Mouse (Mus musculus) ES-CJ7 (cell line): ENCODE results near the gene Cxcl17.

Source experiments
- DNase-seq: peaks from one replicate; pipeline ENCODE4 v3.0.0; 2011; ENCODE audit warnings: low read depth, low spot score

The Cxcl17 gene

DNA sequence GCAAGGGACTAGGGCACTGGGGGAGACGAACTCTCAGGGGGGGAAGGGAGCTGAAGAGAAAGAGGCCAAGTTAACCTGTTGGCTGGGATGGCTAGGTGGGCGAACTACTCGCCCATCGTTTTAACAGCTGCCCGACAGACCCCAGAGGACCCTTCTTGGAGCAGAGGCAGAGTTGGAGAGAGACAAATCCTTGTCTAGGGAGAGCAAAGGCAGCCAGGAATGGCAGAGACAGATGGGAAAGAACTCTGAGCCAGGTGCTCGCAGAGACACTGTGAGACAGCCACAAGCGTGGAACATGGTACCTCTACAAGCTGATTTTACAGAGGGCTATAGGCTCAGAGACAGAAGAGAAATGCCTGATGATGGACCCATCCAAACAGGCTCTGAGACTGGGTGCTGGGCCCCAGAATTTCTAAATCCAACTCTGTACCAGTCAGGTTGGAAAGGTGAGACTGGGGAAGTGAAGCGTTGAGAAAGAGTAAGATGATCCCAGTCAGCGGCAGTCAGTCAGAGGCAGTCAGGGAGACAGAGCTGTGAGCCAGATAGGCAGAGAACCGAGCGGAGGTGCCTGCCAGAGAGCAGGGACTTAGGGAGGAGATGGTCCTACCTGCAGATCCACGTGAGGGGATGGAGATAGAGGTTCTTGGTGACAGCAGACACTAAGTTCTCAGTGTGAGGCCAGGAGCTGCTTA, 43.5 kb downstream of the Cxcl17 start, which contains the start of gene Cnfn:
TSS of gene Cnfn (minus strand) at position 667 of the 692 bp plus-strand sequence.
- DNase-seq: no peak

DNA sequence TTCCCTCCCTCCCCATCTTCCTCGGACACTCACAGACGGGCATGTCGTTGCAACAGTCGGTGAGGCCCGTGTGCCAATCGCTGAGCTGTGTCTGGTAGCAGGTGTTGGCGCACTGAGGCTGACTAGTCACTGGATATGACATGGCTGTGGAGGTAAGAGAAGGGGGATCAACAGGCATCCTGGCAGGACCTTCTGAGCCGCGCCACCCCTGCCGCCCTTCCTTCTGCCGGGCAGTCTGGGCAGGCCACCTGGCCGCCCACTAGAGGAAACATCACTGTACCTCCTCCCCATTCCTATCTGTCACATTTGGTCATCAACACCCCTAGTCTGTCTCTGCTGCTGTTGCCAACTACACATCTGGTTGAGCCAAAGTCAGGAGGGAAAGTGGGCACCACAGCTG, 44.4 kb downstream of the Cxcl17 start:
- DNase-seq: no peak

DNA sequence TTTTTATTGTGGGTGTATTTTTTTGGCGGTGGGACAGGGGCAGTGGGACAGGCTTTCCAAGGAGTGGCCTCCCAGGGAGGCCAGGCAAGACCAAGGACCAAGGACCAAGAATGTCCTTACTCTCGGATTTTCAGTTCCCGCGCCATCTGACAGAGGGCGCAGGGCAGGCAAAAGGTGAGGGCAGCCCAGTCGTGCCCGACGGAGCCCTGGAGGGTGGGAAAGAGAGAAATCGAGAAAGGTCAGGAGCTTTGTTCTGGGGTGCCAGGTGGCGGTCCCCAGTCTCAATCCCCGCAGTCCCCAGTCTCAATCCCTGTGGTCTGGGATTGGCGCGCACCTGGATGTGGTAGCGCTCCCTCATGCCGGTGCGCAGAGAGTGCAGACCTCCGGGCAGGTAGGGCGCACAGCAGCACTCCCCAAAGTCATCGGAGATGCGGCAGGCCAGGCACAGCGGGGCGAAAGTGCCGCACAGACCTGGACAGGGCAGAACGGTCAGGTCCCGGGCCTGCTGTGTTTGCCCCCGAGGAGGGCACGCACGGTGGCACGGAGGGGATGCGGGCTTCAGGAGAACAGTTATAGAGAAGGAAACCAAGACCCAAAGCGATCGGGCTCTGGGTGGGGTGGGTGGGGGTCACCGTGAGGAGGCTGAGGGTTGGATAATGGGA, 44.9 kb downstream of the Cxcl17 start:
- no peak for DNase-seq

DNA sequence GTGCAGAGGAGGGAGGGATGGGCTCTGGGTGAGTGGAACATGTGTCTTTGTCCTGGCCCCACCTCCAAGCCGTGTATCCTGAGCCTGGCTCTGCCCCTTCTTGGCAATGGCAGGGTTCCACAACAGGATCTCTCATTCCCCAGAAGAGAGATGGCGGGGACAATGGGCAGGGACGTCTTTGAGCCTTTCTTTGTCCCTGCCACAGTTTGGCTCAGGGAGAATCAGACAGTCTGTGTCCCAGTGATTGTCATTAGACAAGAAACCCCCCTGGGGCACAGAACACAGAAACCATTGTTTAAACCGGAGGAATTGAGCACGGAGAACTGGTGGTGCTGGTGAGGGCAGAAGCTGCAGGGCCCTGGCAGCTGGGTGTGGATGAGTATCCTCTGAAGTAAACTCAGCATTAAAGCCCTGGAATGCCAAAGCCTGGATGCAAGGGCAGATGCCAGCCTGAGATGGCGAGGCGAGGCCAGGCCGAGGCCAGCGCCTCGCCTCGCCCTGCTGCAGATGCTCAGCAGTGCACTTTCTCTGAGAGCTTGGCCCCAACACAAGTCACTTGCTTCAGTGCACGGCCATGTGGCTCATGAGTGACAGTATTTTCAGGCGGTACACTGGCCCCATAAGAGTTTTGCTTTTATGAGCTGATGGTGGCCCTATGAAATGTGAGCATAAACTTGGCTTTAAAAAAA, 46.6 kb downstream of the Cxcl17 start:
- no peak for DNase-seq

DNA sequence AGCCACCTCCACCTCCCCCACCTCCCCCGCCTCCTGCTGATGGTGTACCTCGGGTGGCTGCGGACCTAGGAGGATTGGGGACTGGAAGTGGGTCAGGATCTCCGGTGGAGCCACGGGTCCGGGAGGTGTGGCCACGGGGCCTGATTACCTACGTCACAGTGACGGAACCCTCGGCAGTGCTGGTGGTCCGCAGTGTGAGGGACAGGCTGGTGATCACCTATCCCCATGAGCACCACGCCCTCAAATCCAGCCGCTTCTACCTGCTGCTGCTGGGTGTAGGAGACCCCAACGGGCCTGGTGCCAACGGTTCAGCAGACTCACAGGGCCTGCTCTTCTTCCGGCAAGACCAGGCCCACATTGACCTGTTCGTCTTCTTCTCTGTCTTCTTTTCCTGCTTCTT, 49.1 kb downstream of the Cxcl17 start:
- no peak for DNase-seq

DNA sequence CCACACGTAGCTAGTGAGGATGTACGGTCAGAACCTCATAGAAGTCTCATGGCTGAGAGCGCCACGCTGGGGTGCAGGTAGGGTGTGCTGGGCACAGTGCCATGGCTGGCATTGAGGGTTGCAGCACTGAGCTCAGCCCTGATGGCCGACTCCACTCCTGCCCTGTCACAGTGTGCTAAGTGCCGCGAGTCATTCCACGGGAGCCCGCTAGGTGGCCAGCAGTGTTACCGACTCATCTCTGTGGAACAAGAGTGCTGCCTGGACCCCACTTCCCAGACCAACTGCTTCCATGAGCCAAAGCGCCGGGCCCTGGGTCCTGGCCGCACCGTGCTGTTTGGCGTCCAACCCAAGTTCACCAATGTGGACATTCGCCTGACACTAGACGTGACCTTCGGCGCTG, 49.5 kb downstream of the Cxcl17 start:
- DNase-seq: peak; percentile 71

DNA sequence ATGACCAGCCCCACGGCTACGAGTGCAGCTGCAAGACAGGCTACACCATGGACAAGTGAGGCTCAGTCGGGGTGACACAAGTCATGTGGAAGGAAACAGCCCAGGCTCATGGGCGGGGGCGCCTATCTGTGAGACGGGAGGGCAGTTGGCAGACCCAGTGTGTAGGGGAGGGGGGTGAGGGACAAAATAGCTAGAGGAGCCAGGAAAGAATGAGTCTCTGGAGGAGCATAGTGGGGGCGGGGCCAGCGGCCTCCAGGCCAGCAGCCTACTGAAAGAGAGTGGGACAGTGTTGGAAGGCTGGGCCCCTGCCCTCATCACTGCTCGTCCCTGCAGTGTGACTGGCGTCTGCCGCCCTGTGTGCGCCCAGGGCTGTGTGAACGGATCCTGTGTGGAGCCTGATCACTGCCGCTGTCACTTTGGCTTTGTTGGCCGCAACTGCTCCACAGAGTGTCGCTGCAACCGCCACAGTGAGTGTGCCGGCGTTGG, 53.9 kb downstream of the Cxcl17 start:
- DNase-seq: no peak
